Mouse (Mus musculus) c-Kit-positive CD71-positive TER-119-positive erythroid progenitor cells, embryonic 14.5 days (primary cell): ENCODE results near the gene Tcte1.

Experiments
- DNase-seq: peaks from one replicate; pipeline ENCODE4 v3.0.0-alpha.2; 2013; ENCODE audit warnings: low spot score

Tcte1 gene

DNA sequence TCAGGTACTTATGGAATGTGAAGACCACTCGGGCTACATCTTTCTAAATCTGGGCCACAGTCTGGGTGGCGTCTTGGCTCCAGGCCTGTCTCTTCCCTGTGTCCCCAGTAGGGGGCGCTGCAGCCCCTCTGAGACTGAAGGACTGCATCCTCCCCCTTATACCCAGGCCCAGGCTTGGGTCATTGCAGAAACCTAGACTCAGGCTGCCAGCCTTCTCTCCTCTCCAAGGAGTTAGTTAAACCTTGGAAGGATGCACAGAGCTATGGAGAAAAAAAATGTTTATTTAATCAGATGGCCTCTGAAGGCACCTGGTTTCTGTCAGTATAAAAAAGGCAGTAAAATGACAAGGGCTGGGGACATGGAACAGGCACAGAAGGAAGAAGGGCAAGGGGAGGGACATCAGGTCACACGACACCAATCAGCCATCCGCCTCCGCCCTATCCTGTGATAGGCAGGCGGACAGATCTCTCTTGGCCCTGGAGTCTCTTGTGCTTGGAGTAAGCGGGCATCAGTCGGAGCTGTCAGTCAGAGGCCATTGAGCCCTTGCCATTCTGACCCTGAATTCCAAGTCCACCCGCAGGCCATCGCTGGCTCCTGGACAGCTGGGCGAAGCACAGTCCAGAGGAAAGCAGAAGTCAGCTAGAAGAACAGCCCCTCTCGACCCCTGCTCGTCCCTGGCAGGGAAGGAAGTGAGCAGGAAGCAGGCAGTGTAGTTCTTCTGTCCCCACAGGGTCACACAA, 61.9 kb downstream of the Tcte1 start:
- no peak for DNase-seq

DNA sequence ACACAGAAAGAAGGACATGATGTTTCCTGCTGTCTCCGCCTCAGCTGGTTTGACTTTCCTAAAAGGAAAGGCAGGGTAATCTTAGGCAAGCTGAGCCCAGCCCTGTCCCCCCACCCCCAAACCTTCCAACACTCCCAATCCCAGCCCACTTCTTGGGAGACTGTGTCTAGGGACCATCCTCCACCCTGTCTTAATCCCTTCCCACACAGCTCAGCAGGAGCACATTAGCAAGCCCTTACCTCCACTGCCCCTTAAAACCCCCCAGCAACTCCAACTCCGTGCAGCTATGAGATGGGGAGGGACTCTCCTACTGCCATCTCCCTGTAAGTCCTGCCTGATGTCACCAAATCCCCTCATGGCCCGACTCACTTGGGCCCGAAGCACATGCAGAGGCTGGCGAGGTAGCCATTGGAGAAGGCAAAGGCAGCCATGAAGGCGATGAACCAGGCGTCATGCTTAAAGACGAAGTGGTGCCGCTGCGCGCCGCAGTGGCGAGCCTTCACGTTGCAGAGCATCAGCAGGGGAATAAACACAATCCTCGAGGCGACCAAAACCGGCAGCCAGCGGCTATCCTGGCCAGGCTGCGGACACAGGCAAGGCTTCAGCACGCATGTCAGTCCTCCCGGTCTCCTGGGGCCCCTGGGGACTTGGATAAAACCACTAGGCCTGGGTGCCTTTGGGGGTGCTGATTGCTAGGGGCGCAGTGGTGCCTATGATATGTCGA, 62.7 kb downstream of the Tcte1 start:
- no peak for DNase-seq

DNA sequence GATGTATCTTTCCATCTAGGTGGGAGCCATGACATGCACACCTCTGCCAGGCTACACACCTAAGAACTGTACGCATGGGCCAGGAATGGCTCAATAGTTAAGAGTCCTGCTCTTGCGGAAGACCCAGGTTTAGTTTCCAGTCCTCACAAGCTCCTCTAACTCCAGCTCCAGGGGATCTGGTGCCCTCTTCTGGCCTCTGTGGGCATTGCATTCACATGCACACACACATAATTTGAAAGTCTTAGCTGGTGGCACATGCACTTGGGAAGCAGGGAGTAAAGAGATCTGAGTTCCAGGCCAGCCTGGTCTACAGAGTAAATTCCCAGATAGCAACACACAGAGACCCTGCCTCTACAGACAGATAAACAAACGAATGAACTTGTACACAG, 63.2 kb downstream of the Tcte1 start:
- DNase-seq = no peak

GRCm38 (mm10) chr17:45588370-45588769, 65.1 kb downstream of the Tcte1 start:
- DNase-seq = no peak

GRCm38 (mm10) chr17:45589236-45589635, 66.0 kb downstream of the Tcte1 start:
- no peak for DNase-seq

DNA sequence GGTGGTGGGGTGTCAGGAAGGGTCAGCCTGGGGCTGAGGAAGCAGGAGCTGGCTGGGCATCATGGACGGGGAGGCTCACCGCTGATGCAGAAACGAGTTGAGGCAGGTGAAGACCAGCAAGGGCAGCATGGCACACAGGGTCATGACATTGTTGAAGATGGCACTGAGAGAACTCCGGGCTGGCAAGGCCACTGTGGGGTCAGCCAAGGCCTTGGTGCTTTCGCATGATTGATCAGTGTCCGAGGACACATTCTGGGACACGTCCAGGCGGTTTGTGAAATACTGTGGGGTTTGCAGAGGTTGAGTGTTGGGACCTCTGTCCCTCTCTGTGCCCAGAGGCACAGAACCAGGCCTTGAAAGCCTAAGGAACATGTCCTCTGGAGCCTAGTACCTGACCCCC, 66.6 kb downstream of the Tcte1 start:
- no peak for DNase-seq

GRCm38 (mm10) chr17:45590410-45590809, 67.2 kb downstream of the Tcte1 start:
- DNase-seq = no peak

- DNase-seq = no peak
These were observed 68.7 kb downstream of the Tcte1 start for GRCm38 (mm10) chr17:45591701-45592605.
